ENCODE assay signal across 10 mouse cellular contexts in the genomic region with DNA sequence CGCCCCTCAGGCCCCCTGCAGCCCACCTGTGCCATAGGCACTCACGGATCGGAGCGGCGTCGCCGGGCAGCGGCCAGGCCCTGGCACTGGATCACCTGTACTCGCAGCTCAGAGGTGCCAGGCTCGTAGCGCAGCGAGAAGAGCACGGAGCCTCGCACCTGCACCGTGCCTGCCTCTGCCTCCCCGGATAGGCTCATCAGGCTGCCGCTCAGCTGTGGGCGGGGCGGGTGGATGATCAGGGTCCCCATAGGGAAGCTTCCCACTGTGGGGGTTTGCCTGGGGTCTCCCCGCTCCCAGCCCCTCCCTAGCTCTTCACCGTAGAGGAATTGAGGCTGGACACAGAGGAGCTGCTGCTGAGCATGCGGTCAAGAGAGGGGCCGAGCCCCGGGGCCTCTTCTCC. TPM values are rescaled to one million over a fixed set of nuclear protein-coding genes. Genes with fewer than 3 reads are reported as not detected.
DNase-seq lines count a peak whose midpoint lies in the region; ATAC-seq and TF ChIP-seq lines count a peak whose summit lies in the region.
"Had no signal": no experiment of that assay in that cellular context is flagged by ENCODE, and none has a peak within 500 bp of the region (broad histone marks: within the 10 kb centered on the region; RNA-seq: fewer than 3 reads in every experiment).

No protein-coding gene starts in this region.

- peaks cover 67% of the 10 kb centered on the region for H3K27me3 ChIP-seq in heart, embryonic 13.5 days (replicated peaks)
- H3K27me3 ChIP-seq in midbrain, embryonic 15.5 days (replicated peaks): peaks cover 34% of the 10 kb centered on the region
- peaks cover 14% of the 10 kb centered on the region; the same call in 1 of the 2 replicates for H3K27me3 ChIP-seq in midbrain, embryonic 14.5 days (ENCODE audit: control insufficient read depth, insufficient read depth, low read length)
- no peaks in the 10 kb centered on the region for H3K27me3 ChIP-seq in stomach, postnatal 0 days (ENCODE audit: control insufficient read depth, insufficient read depth, low read length)

- H3K27ac ChIP-seq in heart, embryonic 13.5 days (replicated peaks): no peak overlapping the region
- H3K27ac ChIP-seq in midbrain, embryonic 15.5 days: no peak overlapping the region
- no peak overlapping the region for H3K27ac ChIP-seq in midbrain, embryonic 14.5 days (replicated peaks; ENCODE audit: low read depth, low read length)
- H3K27ac ChIP-seq in stomach, postnatal 0 days (replicated peaks): no peak overlapping the region; the same call in 1 of the 2 replicates
- H3K27ac ChIP-seq in left cerebral cortex, adult 2 months: no peak overlapping the region
- H3K27ac ChIP-seq: neural tube, embryonic 13.5 days had no signal

- TF ChIP-seq CTCF in stomach, postnatal 0 days (IDR thresholded peaks at IDR 0.05; ENCODE audit: low read depth): no peak
- no peak for TF ChIP-seq CTCF in left cerebral cortex, adult 2 months (IDR thresholded peaks at IDR 0.05)

- no peaks in the 10 kb centered on the region for H3K36me3 ChIP-seq in heart, embryonic 13.5 days
- no peaks in the 10 kb centered on the region for H3K36me3 ChIP-seq in midbrain, embryonic 15.5 days (replicated peaks)
- no peaks in the 10 kb centered on the region for H3K36me3 ChIP-seq in midbrain, embryonic 14.5 days (ENCODE audit: control insufficient read depth, insufficient read depth, low read length)
- H3K36me3 ChIP-seq in stomach, postnatal 0 days (ENCODE audit: control insufficient read depth, insufficient read depth, low read length): no peaks in the 10 kb centered on the region; the same call in 1 of the 2 replicates
- H3K36me3 ChIP-seq: neural tube, embryonic 13.5 days had no signal

- 15% methylated on average over 24 of the region's 24 CpGs for WGBS in heart, embryonic 13.5 days
- WGBS in midbrain, embryonic 15.5 days: 16% methylated on average over 24 of the region's 24 CpGs
- 20% methylated on average over 24 of the region's 24 CpGs for WGBS in midbrain, embryonic 14.5 days
- WGBS in stomach, postnatal 0 days: 20% methylated on average over 24 of the region's 24 CpGs

- H3K4me3 ChIP-seq in heart, embryonic 13.5 days: 0 out of 2 replicates have a peak overlapping the region, but pooled peaks have one; percentile 1
- no peak overlapping the region for H3K4me3 ChIP-seq in midbrain, embryonic 15.5 days
- H3K4me3 ChIP-seq in midbrain, embryonic 14.5 days (replicated peaks; ENCODE audit: low read depth, low read length): no peak overlapping the region
- no peak overlapping the region for H3K4me3 ChIP-seq in stomach, postnatal 0 days (ENCODE audit: low read depth, low read length)
- no peak overlapping the region for H3K4me3 ChIP-seq in left cerebral cortex, adult 2 months
- H3K4me3 ChIP-seq: neural tube, embryonic 13.5 days had no signal

- no peaks in the 10 kb centered on the region for H3K9me3 ChIP-seq in heart, embryonic 13.5 days
- H3K9me3 ChIP-seq in midbrain, embryonic 15.5 days: no peaks in the 10 kb centered on the region
- H3K9me3 ChIP-seq in midbrain, embryonic 14.5 days (ENCODE audit: control insufficient read depth, low read length): no peaks in the 10 kb centered on the region
- H3K9me3 ChIP-seq in stomach, postnatal 0 days (ENCODE audit: control insufficient read depth, low read length): no peaks in the 10 kb centered on the region
- H3K9me3 ChIP-seq: neural tube, embryonic 13.5 days had no signal

- no peak for DNase-seq in heart, postnatal 14 days
- DNase-seq in midbrain, embryonic 14.5 days: no peak
- DNase-seq in kidney, postnatal 10 days: peak; percentile 30
- peak; percentile 51 for DNase-seq in stomach, postnatal 0 days (ENCODE audit: low spot score)
- DNase-seq in ovary, postnatal 10 days (ENCODE audit: low spot score): no peak
- DNase-seq in left cerebral cortex, adult 2 months (ENCODE audit: extremely low spot score in 1 of 2, low spot score in 2 of 2): no peak
- DNase-seq: layer of hippocampus, adult 9-11 months had no signal

- no peaks in the 10 kb centered on the region for H3K4me1 ChIP-seq in heart, embryonic 13.5 days
- no peaks in the 10 kb centered on the region for H3K4me1 ChIP-seq in midbrain, embryonic 15.5 days
- no peaks in the 10 kb centered on the region for H3K4me1 ChIP-seq in midbrain, embryonic 14.5 days (ENCODE audit: control insufficient read depth, insufficient read depth, low read length)
- no peaks in the 10 kb centered on the region for H3K4me1 ChIP-seq in stomach, postnatal 0 days (replicated peaks; ENCODE audit: control insufficient read depth, insufficient read depth)
- H3K4me1 ChIP-seq: neural tube, embryonic 13.5 days had no signal

- intact Hi-C loops in heart, postnatal 14 days (cut with DNase I): no loop called here
- intact Hi-C loops in left cerebral cortex, adult 2 months (cut with DNase I): no loop called here

- no peak for TF ChIP-seq EP300 in stomach, postnatal 0 days (optimal IDR thresholded peaks at IDR 0.05)

- H3K9ac ChIP-seq in heart, embryonic 13.5 days: peak overlapping the region; percentile 14; the same call in 1 of the 2 replicates
- no peak overlapping the region for H3K9ac ChIP-seq in midbrain, embryonic 15.5 days
- no peak overlapping the region for H3K9ac ChIP-seq in midbrain, embryonic 14.5 days (replicated peaks; ENCODE audit: low read length)
- H3K9ac ChIP-seq in stomach, postnatal 0 days (ENCODE audit: low read length): no peak overlapping the region
- H3K9ac ChIP-seq: neural tube, embryonic 13.5 days had no signal

- no peak for ATAC-seq in heart, embryonic 13.5 days (ENCODE audit: extremely low read depth, insufficient number of reproducible peaks, low FRiP score, low TSS enrichment)
- ATAC-seq in midbrain, embryonic 15.5 days (replicated peaks): no peak
- ATAC-seq in midbrain, embryonic 14.5 days (ENCODE audit: low FRiP score, low TSS enrichment): no peak
- ATAC-seq in stomach, postnatal 0 days (ENCODE audit: low FRiP score, low TSS enrichment): peak; percentile 27; the same call in 1 of the 2 replicates

- peak overlapping the region; percentile 31 for H3K4me2 ChIP-seq in heart, embryonic 13.5 days
- H3K4me2 ChIP-seq in midbrain, embryonic 15.5 days: 0 out of 2 replicates have a peak overlapping the region, but pooled peaks have one; percentile 1
- no peak overlapping the region for H3K4me2 ChIP-seq in midbrain, embryonic 14.5 days (ENCODE audit: low read length)
- H3K4me2 ChIP-seq in stomach, postnatal 0 days (replicated peaks; ENCODE audit: low read depth): 0 out of 2 replicates have a peak overlapping the region, but pooled peaks have one; percentile 29
- H3K4me2 ChIP-seq: neural tube, embryonic 13.5 days had no signal

RNA-seq across cellular contexts. Expression of a gene that starts 6.1 kb away (rescaled TPM):
- polyA plus RNA-seq in heart, embryonic 13.5 days (2015; fragmentation: Nextera tagmentation; extraction: Ambion mirVana): 0.32 and 0.78 TPM in 2 replicates
- 1 to 10 TPM in 1 of 2 experiments, under 1 TPM in 1; 0.84 to 2.4 TPM for total RNA-seq in heart, postnatal 14 days (2021)
- 0.56 and 0.65 TPM in 2 replicates for polyA plus RNA-seq in midbrain, embryonic 15.5 days (2015; fragmentation: Nextera tagmentation; extraction: Ambion mirVana)
- polyA plus RNA-seq in midbrain, embryonic 14.5 days (2014; fragmentation: Nextera tagmentation; extraction: Ambion mirVana): 0.25 and 0.31 TPM in 2 replicates
- 93.5 and 109 TPM in 2 replicates for polyA plus RNA-seq in stomach, postnatal 0 days (2015; fragmentation: Nextera tagmentation; extraction: Ambion mirVana)
- 1 to 10 TPM; 3.0 TPM for total RNA-seq in left cerebral cortex, adult 2 months (2021)

RNA-seq across cellular contexts. Expression of a gene that starts 16.2 kb away (rescaled TPM):
- polyA plus RNA-seq in heart, embryonic 13.5 days (2015; fragmentation: Nextera tagmentation; extraction: Ambion mirVana): 2.3 and 2.6 TPM in 2 replicates
- total RNA-seq in heart, postnatal 14 days (2021): 10 to 100 TPM; 22.4 to 22.5 TPM
- polyA plus RNA-seq in midbrain, embryonic 15.5 days (2015; fragmentation: Nextera tagmentation; extraction: Ambion mirVana): 1.6 and 2.0 TPM in 2 replicates
- 0.92 and 1.9 TPM in 2 replicates for polyA plus RNA-seq in midbrain, embryonic 14.5 days (2014; fragmentation: Nextera tagmentation; extraction: Ambion mirVana)
- 17.6 and 21.5 TPM in 2 replicates for polyA plus RNA-seq in stomach, postnatal 0 days (2015; fragmentation: Nextera tagmentation; extraction: Ambion mirVana)
- 10 to 100 TPM in 1 of 2 experiments, 1 to 10 TPM in 1; 5.3 to 10.6 TPM for total RNA-seq in left cerebral cortex, adult 2 months (2021)

RNA-seq across cellular contexts. Expression of a gene that starts 20.8 kb away (rescaled TPM):
- 57.1 and 60.2 TPM in 2 replicates for polyA plus RNA-seq in heart, embryonic 13.5 days (2015; fragmentation: Nextera tagmentation; extraction: Ambion mirVana)
- total RNA-seq in heart, postnatal 14 days (2021): 10 to 100 TPM; 25.1 to 27.0 TPM
- polyA plus RNA-seq in midbrain, embryonic 15.5 days (2015; fragmentation: Nextera tagmentation; extraction: Ambion mirVana): 118 and 120 TPM in 2 replicates
- polyA plus RNA-seq in midbrain, embryonic 14.5 days (2014; fragmentation: Nextera tagmentation; extraction: Ambion mirVana): 115 and 121 TPM in 2 replicates
- 51.4 and 53.9 TPM in 2 replicates for polyA plus RNA-seq in stomach, postnatal 0 days (2015; fragmentation: Nextera tagmentation; extraction: Ambion mirVana)
- total RNA-seq in left cerebral cortex, adult 2 months (2021): 10 to 100 TPM; 87.3 to 91.2 TPM

RNA-seq across cellular contexts. Expression of a gene that starts 44.5 kb away (rescaled TPM):
- polyA plus RNA-seq in heart, embryonic 13.5 days (2015; fragmentation: Nextera tagmentation; extraction: Ambion mirVana): 0.14 and 0.28 TPM in 2 replicates
- total RNA-seq in heart, postnatal 14 days (2021): under 1 TPM in 1 of 2 experiments, not detected in 1; 0.22 TPM
- 1.3 and 2.0 TPM in 2 replicates for polyA plus RNA-seq in midbrain, embryonic 15.5 days (2015; fragmentation: Nextera tagmentation; extraction: Ambion mirVana)
- polyA plus RNA-seq in midbrain, embryonic 14.5 days (2014; fragmentation: Nextera tagmentation; extraction: Ambion mirVana): 1.3 and 2.4 TPM in 2 replicates
- 0.11 and 0.19 TPM in 2 replicates for polyA plus RNA-seq in stomach, postnatal 0 days (2015; fragmentation: Nextera tagmentation; extraction: Ambion mirVana)
- total RNA-seq in left cerebral cortex, adult 2 months (2021): 10 to 100 TPM; 12.5 to 15.6 TPM

RNA-seq across cellular contexts. Expression of a gene that starts 44.9 kb away (rescaled TPM):
- 0.56 and 0.57 TPM in 2 replicates for polyA plus RNA-seq in heart, embryonic 13.5 days (2015; fragmentation: Nextera tagmentation; extraction: Ambion mirVana)
- total RNA-seq in heart, postnatal 14 days (2021): not detected
- 3.0 and 5.0 TPM in 2 replicates for polyA plus RNA-seq in midbrain, embryonic 15.5 days (2015; fragmentation: Nextera tagmentation; extraction: Ambion mirVana)
- 0.95 and 2.9 TPM in 2 replicates for polyA plus RNA-seq in midbrain, embryonic 14.5 days (2014; fragmentation: Nextera tagmentation; extraction: Ambion mirVana)
- polyA plus RNA-seq in stomach, postnatal 0 days (2015; fragmentation: Nextera tagmentation; extraction: Ambion mirVana): 5.3 and 6.5 TPM in 2 replicates
- 1 to 10 TPM; 7.3 to 7.7 TPM for total RNA-seq in left cerebral cortex, adult 2 months (2021)

Comparison
In these comparisons a context has a peak if more than half of its experiments do, and no peak if none do; other contexts are left out.
1. DNase-seq: peak in kidney, postnatal 10 days (single experiment) and stomach, postnatal 0 days (single experiment); none in heart, postnatal 14 days (0 of 2), midbrain, embryonic 14.5 days (single experiment), ovary, postnatal 10 days (single experiment) and left cerebral cortex, adult 2 months (0 of 2).
2. RNA of a gene that starts 6.1 kb away (polyA plus RNA-seq): 93.5 to 109 TPM in stomach, postnatal 0 days; 0.32 to 0.78 TPM in heart, embryonic 13.5 days, 0.56 to 0.65 TPM in midbrain, embryonic 15.5 days and 0.25 to 0.31 TPM in midbrain, embryonic 14.5 days; every median in the first group is over 10 times any median in the second.